Mouse (Mus musculus): ENCODE data around the gene Spta1. TPM values are rescaled to one million over a fixed set of nuclear protein-coding genes. Genes with fewer than 3 reads are reported as not detected.

The Spta1 gene
- polyA plus RNA-seq, 1 experiment, result 0.04 TPM

GRCm38 (mm10) chr1:174159095-174159494, 13.5 kb upstream of the Spta1 start:
- no peaks in the 10 kb centered on the region for H3K36me3 ChIP-seq (ENCODE audit: control insufficient read depth, insufficient read depth)
- H3K79me2 ChIP-seq (ENCODE audit: control insufficient read depth, insufficient read depth), result no peaks in the 10 kb centered on the region

GRCm38 (mm10) chr1:174169024-174169423, 3.6 kb upstream of the Spta1 start:
- no peak overlapping the region for H3K4me3 ChIP-seq
- no peak overlapping the region for H3K4me2 ChIP-seq (ENCODE audit: low read depth)
- TF ChIP-seq TCF12 (IDR thresholded peaks at IDR 0.05; ENCODE audit: insufficient read depth, poor library complexity, severe bottlenecking) (no peak), USF1 (IDR thresholded peaks at IDR 0.05; ENCODE audit: low read depth) (no peak), POLR2A (IDR thresholded peaks at IDR 0.05; ENCODE audit: insufficient read length, low read depth) (no peak), REST (IDR thresholded peaks at IDR 0.05; ENCODE audit: insufficient read depth, insufficient read length) (no peak), CEBPB (IDR thresholded peaks at IDR 0.05; ENCODE audit: insufficient read depth, poor library complexity, severe bottlenecking) (no peak), MYOD1 (IDR thresholded peaks at IDR 0.05; ENCODE audit: control insufficient read depth in 1 of 3, insufficient read length in 2 of 3, low read depth in 2 of 3) (no peak), POLR2AphosphoS2 (IDR thresholded peaks at IDR 0.05; ENCODE audit: insufficient read length, low read depth) (no peak), SRF (IDR thresholded peaks at IDR 0.05; ENCODE audit: control insufficient read depth, insufficient read length, low read depth) (no peak), MAX (IDR thresholded peaks at IDR 0.05; ENCODE audit: low read depth) (no peak), E2F4 (IDR thresholded peaks at IDR 0.05; ENCODE audit: insufficient read depth) (no peak), TCF3 (IDR thresholded peaks at IDR 0.05; ENCODE audit: insufficient read length, low read depth) (no peak), MYOG (IDR thresholded peaks at IDR 0.05; ENCODE audit: control insufficient read depth in 1 of 3, insufficient read depth in 1 of 3, insufficient read length in 2 of 3, low read depth in 2 of 3) (no peak)
- H3K27me3 ChIP-seq (ENCODE audit: control insufficient read depth, insufficient read depth, insufficient read length), result no peaks in the 10 kb centered on the region
- no peaks in the 10 kb centered on the region for H3K79me2 ChIP-seq (ENCODE audit: control insufficient read depth, insufficient read depth)
- H3K36me3 ChIP-seq (ENCODE audit: control insufficient read depth, insufficient read depth), result no peaks in the 10 kb centered on the region
- H3ac ChIP-seq (ENCODE audit: control insufficient read depth, insufficient read length), result no peak overlapping the region

More at GRCm38 (mm10) chr1:174159095-174159494, 13.5 kb upstream of the Spta1 start:
- TF ChIP-seq E2F4 (IDR thresholded peaks at IDR 0.05; ENCODE audit: insufficient read depth) (no peak), POLR2A (IDR thresholded peaks at IDR 0.05; ENCODE audit: insufficient read length, low read depth) (no peak), MYOG (IDR thresholded peaks at IDR 0.05; ENCODE audit: control insufficient read depth in 1 of 3, insufficient read depth in 1 of 3, insufficient read length in 2 of 3, low read depth in 2 of 3) (no peak), SRF (IDR thresholded peaks at IDR 0.05; ENCODE audit: control insufficient read depth, insufficient read length, low read depth) (no peak), USF1 (IDR thresholded peaks at IDR 0.05; ENCODE audit: low read depth) (no peak), MAX (IDR thresholded peaks at IDR 0.05; ENCODE audit: low read depth) (no peak), TCF12 (IDR thresholded peaks at IDR 0.05; ENCODE audit: insufficient read depth, poor library complexity, severe bottlenecking) (no peak), MYOD1 (IDR thresholded peaks at IDR 0.05; ENCODE audit: control insufficient read depth in 1 of 3, insufficient read length in 2 of 3, low read depth in 2 of 3) (no peak), TCF3 (IDR thresholded peaks at IDR 0.05; ENCODE audit: insufficient read length, low read depth) (no peak), CEBPB (IDR thresholded peaks at IDR 0.05; ENCODE audit: insufficient read depth, poor library complexity, severe bottlenecking) (no peak), POLR2AphosphoS2 (IDR thresholded peaks at IDR 0.05; ENCODE audit: insufficient read length, low read depth) (no peak), REST (IDR thresholded peaks at IDR 0.05; ENCODE audit: insufficient read depth, insufficient read length) (no peak)
- Histone ChIP-seq H3K4me3 (no peak overlapping the region), H3K27me3 (ENCODE audit: control insufficient read depth, insufficient read depth, insufficient read length) (no peaks in the 10 kb centered on the region), H3ac (ENCODE audit: control insufficient read depth, insufficient read length) (no peak overlapping the region), H3K4me2 (ENCODE audit: low read depth) (no peak overlapping the region)

- Histone ChIP-seq H3K79me2 (ENCODE audit: control insufficient read depth, insufficient read depth) (no peaks in the 10 kb centered on the region), H3K4me2 (ENCODE audit: low read depth) (no peak overlapping the region), H3K36me3 (ENCODE audit: control insufficient read depth, insufficient read depth) (no peaks in the 10 kb centered on the region), H3K27me3 (ENCODE audit: control insufficient read depth, insufficient read depth, insufficient read length) (no peaks in the 10 kb centered on the region), H3K4me3 (no peak overlapping the region), H3ac (ENCODE audit: control insufficient read depth, insufficient read length) (no peak overlapping the region)
- no peak for TF ChIP-seq TCF3 (IDR thresholded peaks at IDR 0.05; ENCODE audit: insufficient read length, low read depth)
- TF ChIP-seq POLR2AphosphoS2 (IDR thresholded peaks at IDR 0.05; ENCODE audit: insufficient read length, low read depth), result no peak
- no peak for TF ChIP-seq USF1 (IDR thresholded peaks at IDR 0.05; ENCODE audit: low read depth)
- no peak for TF ChIP-seq TCF12 (IDR thresholded peaks at IDR 0.05; ENCODE audit: insufficient read depth, poor library complexity, severe bottlenecking)
- TF ChIP-seq MYOG (IDR thresholded peaks at IDR 0.05; ENCODE audit: control insufficient read depth in 1 of 3, insufficient read depth in 1 of 3, insufficient read length in 2 of 3, low read depth in 2 of 3), result no peak
- TF ChIP-seq REST (IDR thresholded peaks at IDR 0.05; ENCODE audit: insufficient read depth, insufficient read length), result no peak
- no peak for TF ChIP-seq MAX (IDR thresholded peaks at IDR 0.05; ENCODE audit: low read depth)
- no peak for TF ChIP-seq MYOD1 (IDR thresholded peaks at IDR 0.05; ENCODE audit: control insufficient read depth in 1 of 3, insufficient read length in 2 of 3, low read depth in 2 of 3)
- no peak for TF ChIP-seq POLR2A (IDR thresholded peaks at IDR 0.05; ENCODE audit: insufficient read length, low read depth)
- TF ChIP-seq SRF (IDR thresholded peaks at IDR 0.05; ENCODE audit: control insufficient read depth, insufficient read length, low read depth), result no peak
- TF ChIP-seq CEBPB (IDR thresholded peaks at IDR 0.05; ENCODE audit: insufficient read depth, poor library complexity, severe bottlenecking), result no peak
- no peak for TF ChIP-seq E2F4 (IDR thresholded peaks at IDR 0.05; ENCODE audit: insufficient read depth)
These were observed 1.7 kb upstream of the Spta1 start for GRCm38 (mm10) chr1:174170706-174171501.

- Histone ChIP-seq H3K79me2 (ENCODE audit: control insufficient read depth, insufficient read depth) (no peaks in the 10 kb centered on the region), H3K4me3 (no peak overlapping the region), H3K4me2 (ENCODE audit: low read depth) (no peak overlapping the region), H3K27me3 (ENCODE audit: control insufficient read depth, insufficient read depth, insufficient read length) (no peaks in the 10 kb centered on the region), H3K36me3 (ENCODE audit: control insufficient read depth, insufficient read depth) (no peaks in the 10 kb centered on the region), H3ac (ENCODE audit: control insufficient read depth, insufficient read length) (no peak overlapping the region)
- TF ChIP-seq TCF12 (IDR thresholded peaks at IDR 0.05; ENCODE audit: insufficient read depth, poor library complexity, severe bottlenecking), result no peak
- no peak for TF ChIP-seq USF1 (IDR thresholded peaks at IDR 0.05; ENCODE audit: low read depth)
- no peak for TF ChIP-seq CEBPB (IDR thresholded peaks at IDR 0.05; ENCODE audit: insufficient read depth, poor library complexity, severe bottlenecking)
- no peak for TF ChIP-seq TCF3 (IDR thresholded peaks at IDR 0.05; ENCODE audit: insufficient read length, low read depth)
- TF ChIP-seq MYOD1 (IDR thresholded peaks at IDR 0.05; ENCODE audit: control insufficient read depth in 1 of 3, insufficient read length in 2 of 3, low read depth in 2 of 3), result no peak
These were observed 1.0 kb upstream of the Spta1 start for GRCm38 (mm10) chr1:174171537-174171936.
